Comparison of ENCODE assay signal across 10 mouse cellular contexts in the genomic region with DNA sequence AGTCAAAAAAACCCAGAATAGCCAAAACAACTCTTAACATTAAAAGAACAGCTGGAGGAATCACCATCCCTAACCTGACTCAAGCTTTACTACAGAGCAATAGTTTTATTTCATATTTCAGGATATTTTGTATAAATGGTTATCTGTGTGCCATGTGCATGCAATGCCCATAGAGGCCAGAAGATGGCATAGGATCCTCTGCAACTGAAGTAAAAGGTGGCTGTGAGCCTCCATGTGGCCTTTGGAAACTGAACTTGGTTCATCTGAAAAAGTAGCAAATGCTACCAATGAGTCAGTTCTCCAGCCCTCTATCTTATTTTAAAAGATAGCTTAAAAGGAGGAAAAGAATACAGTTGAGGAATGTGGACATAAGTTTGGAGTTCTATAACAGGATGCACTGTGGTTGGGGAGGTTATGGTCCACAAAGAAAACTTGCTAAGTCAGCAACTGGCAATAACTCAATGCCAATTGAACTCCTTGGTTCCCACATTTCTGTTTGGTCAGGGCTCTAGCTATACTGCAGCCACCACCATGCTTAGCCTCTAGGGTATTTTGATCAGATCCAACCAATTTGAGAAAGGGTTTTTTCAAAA. TPM values are rescaled to one million over a fixed set of nuclear protein-coding genes. Genes with fewer than 3 reads are reported as not detected.
A peak's percentile ranks its signal among the peaks of the same experiment; 100 is the strongest.
DNase-seq lines count a peak whose midpoint lies in the region; ATAC-seq lines count a peak whose summit lies in the region.
"Had no signal": no experiment of that assay in that cellular context is flagged by ENCODE, and none has a peak within 500 bp of the region (broad histone marks: within the 10 kb centered on the region; RNA-seq: fewer than 3 reads in every experiment).

No protein-coding gene starts in this region.

- H3K4me1 ChIP-seq in heart, embryonic 12.5 days (replicated peaks) = no peaks in the 10 kb centered on the region
- H3K4me1 ChIP-seq in midbrain, embryonic 14.5 days (ENCODE audit: control insufficient read depth, insufficient read depth, low read length) = no peaks in the 10 kb centered on the region
- no peaks in the 10 kb centered on the region for H3K4me1 ChIP-seq in midbrain, embryonic 16.5 days (ENCODE audit: control insufficient read depth, insufficient read depth, low read length)
- H3K4me1 ChIP-seq in embryonic facial prominence, embryonic 14.5 days (ENCODE audit: control insufficient read depth, insufficient read depth, low read length) = no peaks in the 10 kb centered on the region
- no peaks in the 10 kb centered on the region for H3K4me1 ChIP-seq in forebrain, embryonic 10.5 days
- H3K4me1 ChIP-seq: heart, embryonic 13.5 days; megakaryocyte, embryonic 14.5 days had no signal

- peak; percentile 2 to 26 for DNase-seq in heart, adult 18-20 months
- DNase-seq in midbrain, embryonic 14.5 days = peak; percentile 52
- DNase-seq in adipocyte (ENCODE audit: low spot score) = peak; percentile 49
- DNase-seq in embryonic facial prominence, embryonic 14.5 days (ENCODE audit: low spot score) = peak; percentile 27
- DNase-seq in lung, postnatal 36 days = peak; percentile 66
- no peak for DNase-seq in forebrain, embryonic 10.5 days (ENCODE audit: extremely low spot score, low spot score)

- no peaks in the 10 kb centered on the region for H3K27me3 ChIP-seq in heart, embryonic 12.5 days (replicated peaks)
- H3K27me3 ChIP-seq in midbrain, embryonic 14.5 days (ENCODE audit: control insufficient read depth, insufficient read depth, low read length) = no peaks in the 10 kb centered on the region
- no peaks in the 10 kb centered on the region for H3K27me3 ChIP-seq in midbrain, embryonic 16.5 days (ENCODE audit: control insufficient read depth, insufficient read depth, low read depth, low read length)
- H3K27me3 ChIP-seq in embryonic facial prominence, embryonic 14.5 days (replicated peaks; ENCODE audit: control insufficient read depth, insufficient read depth, low read length) = no peaks in the 10 kb centered on the region
- H3K27me3 ChIP-seq in forebrain, embryonic 10.5 days (ENCODE audit: poor library complexity, severe bottlenecking) = no peaks in the 10 kb centered on the region
- H3K27me3 ChIP-seq: heart, embryonic 13.5 days had no signal

- no peak for ATAC-seq in heart, embryonic 12.5 days (ENCODE audit: insufficient number of reproducible peaks, low FRiP score)
- no peak for ATAC-seq in midbrain, embryonic 14.5 days (ENCODE audit: low FRiP score, low TSS enrichment)
- ATAC-seq in midbrain, embryonic 16.5 days = no peak
- ATAC-seq in embryonic facial prominence, embryonic 14.5 days (ENCODE audit: low read depth) = no peak

- H3K9me3 ChIP-seq in heart, embryonic 12.5 days (replicated peaks) = no peaks in the 10 kb centered on the region
- no peaks in the 10 kb centered on the region for H3K9me3 ChIP-seq in midbrain, embryonic 14.5 days (ENCODE audit: control insufficient read depth, low read length)
- H3K9me3 ChIP-seq in midbrain, embryonic 16.5 days (replicated peaks; ENCODE audit: control insufficient read depth, low read length, poor library complexity, severe bottlenecking) = no peaks in the 10 kb centered on the region
- no peaks in the 10 kb centered on the region for H3K9me3 ChIP-seq in embryonic facial prominence, embryonic 14.5 days (ENCODE audit: control insufficient read depth, low read length)
- no peaks in the 10 kb centered on the region for H3K9me3 ChIP-seq in forebrain, embryonic 10.5 days
- H3K9me3 ChIP-seq: heart, embryonic 13.5 days; megakaryocyte, embryonic 14.5 days had no signal

- H3K9ac ChIP-seq in heart, embryonic 12.5 days = no peak overlapping the region
- H3K9ac ChIP-seq in midbrain, embryonic 14.5 days (replicated peaks; ENCODE audit: low read length) = no peak overlapping the region
- no peak overlapping the region for H3K9ac ChIP-seq in midbrain, embryonic 16.5 days (ENCODE audit: low read depth, low read length)
- H3K9ac ChIP-seq in embryonic facial prominence, embryonic 14.5 days (ENCODE audit: low read depth, low read length) = no peak overlapping the region
- H3K9ac ChIP-seq: heart, embryonic 13.5 days had no signal

- no peaks in the 10 kb centered on the region for H3K36me3 ChIP-seq in heart, embryonic 12.5 days
- no peaks in the 10 kb centered on the region for H3K36me3 ChIP-seq in midbrain, embryonic 14.5 days (ENCODE audit: control insufficient read depth, insufficient read depth, low read length)
- H3K36me3 ChIP-seq in midbrain, embryonic 16.5 days (ENCODE audit: control insufficient read depth, insufficient read depth, low read length) = no peaks in the 10 kb centered on the region
- no peaks in the 10 kb centered on the region for H3K36me3 ChIP-seq in embryonic facial prominence, embryonic 14.5 days (ENCODE audit: control insufficient read depth, insufficient read depth, low read length)
- no peaks in the 10 kb centered on the region for H3K36me3 ChIP-seq in forebrain, embryonic 10.5 days (replicated peaks)
- H3K36me3 ChIP-seq: heart, embryonic 13.5 days had no signal

- H3K4me2 ChIP-seq in heart, embryonic 12.5 days = no peak overlapping the region
- H3K4me2 ChIP-seq in midbrain, embryonic 14.5 days (ENCODE audit: low read length) = no peak overlapping the region
- no peak overlapping the region for H3K4me2 ChIP-seq in midbrain, embryonic 16.5 days (ENCODE audit: low read length)
- H3K4me2 ChIP-seq in embryonic facial prominence, embryonic 14.5 days (ENCODE audit: low read depth, low read length) = no peak overlapping the region
- H3K4me2 ChIP-seq: heart, embryonic 13.5 days had no signal

- H3K27ac ChIP-seq in heart, embryonic 12.5 days (ENCODE audit: poor library complexity, severe bottlenecking) = no peak overlapping the region
- no peak overlapping the region for H3K27ac ChIP-seq in midbrain, embryonic 14.5 days (replicated peaks; ENCODE audit: low read depth, low read length)
- no peak overlapping the region for H3K27ac ChIP-seq in midbrain, embryonic 16.5 days (ENCODE audit: low read length)
- no peak overlapping the region for H3K27ac ChIP-seq in embryonic facial prominence, embryonic 14.5 days (replicated peaks; ENCODE audit: low read depth, low read length)
- H3K27ac ChIP-seq in forebrain, embryonic 10.5 days = no peak overlapping the region
- H3K27ac ChIP-seq: heart, embryonic 13.5 days had no signal

- H3K4me3 ChIP-seq in heart, embryonic 12.5 days = no peak overlapping the region
- no peak overlapping the region for H3K4me3 ChIP-seq in midbrain, embryonic 14.5 days (replicated peaks; ENCODE audit: low read depth, low read length)
- no peak overlapping the region for H3K4me3 ChIP-seq in midbrain, embryonic 16.5 days (ENCODE audit: low read depth, low read length)
- H3K4me3 ChIP-seq in embryonic facial prominence, embryonic 14.5 days (ENCODE audit: low read depth, low read length) = no peak overlapping the region
- H3K4me3 ChIP-seq in forebrain, embryonic 10.5 days = no peak overlapping the region
- H3K4me3 ChIP-seq: heart, embryonic 13.5 days; megakaryocyte, embryonic 14.5 days had no signal

RNA-seq across cellular contexts. Expression of a gene that starts 13.9 kb away (rescaled TPM):
- not detected for total RNA-seq in heart, adult 18-20 months (2021)
- polyA plus RNA-seq in heart, embryonic 12.5 days (2016; fragmentation: Nextera tagmentation; extraction: Ambion mirVana) = not detected in 2 replicates
- not detected in 2 replicates for polyA plus RNA-seq in midbrain, embryonic 14.5 days (2014; fragmentation: Nextera tagmentation; extraction: Ambion mirVana)
- polyA plus RNA-seq in midbrain, embryonic 16.5 days (2015; fragmentation: Nextera tagmentation; extraction: Ambion mirVana) = not detected in 2 replicates
- 0.07 and 0.08 TPM in 2 replicates for polyA plus RNA-seq in embryonic facial prominence, embryonic 14.5 days (2014; fragmentation: Nextera tagmentation; extraction: Ambion mirVana)
- polyA plus RNA-seq in forebrain, embryonic 10.5 days (2016; fragmentation: Nextera tagmentation; extraction: Ambion mirVana) = not detected in 2 replicates
- polyA plus RNA-seq: heart, embryonic 13.5 days had no signal
